Mouse (Mus musculus) lung, adult 2 months (tissue): Measurements from ENCODE around the gene Gtpbp6. TPM values are rescaled to one million over a fixed set of nuclear protein-coding genes. Genes with fewer than 3 reads are reported as not detected.
"Not testable (repeated sequence)": the region's sequence is repeated elsewhere in the genome, so short reads cannot be mapped to it uniquely, and the experiment has no call there.

ENCODE experiments used
- DNase-seq: peaks from one replicate; pipeline ENCODE4 v3.0.0; 2022
- H3K4me1 ChIP-seq: fragments of 200-500 bp; 2 replicates; pipeline ENCODE4 v1.6.1; 2011; ENCODE audit warnings: low read length; ENCODE audit not compliant: control insufficient read depth, insufficient read depth
- H3K4me3 ChIP-seq: fragments of 200-500 bp; replicated peaks from 2 replicates; pipeline ENCODE3; 2011; ENCODE audit warnings: low read depth, mild to moderate bottlenecking, control low read depth, low read length; ENCODE audit errors: extremely low read depth
- CTCF ChIP-seq: fragments of 200-500 bp; IDR thresholded peaks from 2 replicates; pipeline ENCODE4 v1.5.1; 2011; ENCODE audit warnings: mild to moderate bottlenecking, low read length, control low read depth; ENCODE audit not compliant: insufficient read depth
- POLR2A ChIP-seq: fragments of 200-500 bp; IDR thresholded peaks from 2 replicates; pipeline ENCODE4 v1.6.1; 2011; ENCODE audit warnings: low read depth, mild to moderate bottlenecking, control low read depth, low read length, borderline replicate concordance; ENCODE audit errors: extremely low read depth
- WGBS: fragments of 180-500 bp; shearing (Covaris S2); methylation state at CpG from one replicate; pipeline ENCODE4 v1.1.7; 2018; 5-methylcytosine and 5-hydroxymethylcytosine counted together
- polyA plus RNA-seq: library from polyadenylated mRNA; depleted of rRNA; stranded (reverse); fragments of >200 nt; gene quantifications from 2 replicates; pipeline ENCODE4 v1.2.3, GENCODE M21; 2012; rRNA removed

Gene Gtpbp6
- 114 and 137 TPM in 2 replicates for polyA plus RNA-seq

DNA sequence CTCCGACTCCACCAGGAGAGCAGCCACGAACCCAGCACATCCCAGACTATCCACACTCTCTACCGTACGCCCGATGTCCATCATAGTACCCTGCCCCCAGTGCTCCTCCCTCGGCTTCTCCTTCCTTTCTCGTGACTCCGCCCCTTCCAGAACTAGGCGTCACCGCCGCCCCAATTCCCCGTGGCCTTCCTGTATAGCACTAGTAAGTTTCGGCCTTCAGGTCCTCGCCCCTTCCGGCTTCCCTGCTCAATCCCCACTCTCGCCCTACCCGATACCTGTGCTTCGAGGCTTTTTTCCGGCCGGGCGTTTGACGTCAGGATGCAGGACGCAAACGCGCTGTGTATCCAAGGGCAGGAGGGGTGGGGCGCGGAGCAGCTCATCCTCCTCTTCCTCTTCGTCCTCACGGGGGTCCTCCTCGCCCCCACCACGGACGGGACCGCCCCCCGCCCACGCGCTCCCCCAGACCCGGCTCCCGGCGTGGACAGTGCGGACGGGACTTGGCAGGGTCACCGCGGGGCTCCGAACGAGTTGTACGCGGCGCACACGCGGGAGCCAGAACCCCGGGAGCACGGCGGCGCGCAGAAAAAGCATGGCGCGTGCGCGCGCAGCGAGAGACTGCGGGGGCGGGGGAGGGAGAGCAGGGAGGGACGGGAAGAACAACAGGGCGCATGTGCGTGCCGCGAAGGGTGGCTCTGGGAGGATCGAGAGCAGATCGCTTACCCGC, at the start of gene Gtpbp6:
Gene Gtpbp6 (minus strand): TSS at position 617 of the 724 bp plus-strand sequence.
- peak; percentile 89 for DNase-seq
- peaks cover 3% of the 10 kb centered on the region; the same call in 1 of the 2 replicates for H3K4me1 ChIP-seq
- H3K4me3 ChIP-seq = peak within 1 kb of the TSS; percentile 93
- under 1% methylated on average over 71 of the region's 71 CpGs for WGBS
- TF ChIP-seq CTCF (no peak), POLR2A (peak; percentile 78; the same call in 1 of the 2 replicates)

DNA sequence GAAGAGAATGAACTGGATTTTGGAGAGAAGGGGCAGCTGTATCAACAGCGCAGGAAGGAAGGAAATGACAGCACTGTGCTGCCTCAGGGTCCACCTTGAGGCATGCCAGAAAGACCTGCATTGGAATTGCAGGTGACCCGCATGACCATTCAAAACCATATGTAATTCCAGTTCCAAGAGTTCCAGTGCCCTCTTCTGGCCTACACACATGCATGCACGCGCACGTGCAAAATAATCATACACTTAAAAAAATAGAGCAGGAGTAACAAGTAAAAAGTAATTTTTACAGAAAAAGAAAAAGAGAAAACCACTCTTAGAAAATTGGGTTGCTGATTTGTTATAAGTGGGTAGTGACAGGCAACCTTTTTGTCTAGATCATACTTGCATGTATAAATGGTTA, 35.0 kb upstream of the Gtpbp6 start:
- peaks cover 3% of the 10 kb centered on the region; the same call in 1 of the 2 replicates for H3K4me1 ChIP-seq
- TF ChIP-seq POLR2A (no peak), CTCF (peak; percentile 42)
- DNase-seq = no peak
- WGBS = 84% methylated on average over 5 of the region's 5 CpGs
- no peak overlapping the region for H3K4me3 ChIP-seq

DNA sequence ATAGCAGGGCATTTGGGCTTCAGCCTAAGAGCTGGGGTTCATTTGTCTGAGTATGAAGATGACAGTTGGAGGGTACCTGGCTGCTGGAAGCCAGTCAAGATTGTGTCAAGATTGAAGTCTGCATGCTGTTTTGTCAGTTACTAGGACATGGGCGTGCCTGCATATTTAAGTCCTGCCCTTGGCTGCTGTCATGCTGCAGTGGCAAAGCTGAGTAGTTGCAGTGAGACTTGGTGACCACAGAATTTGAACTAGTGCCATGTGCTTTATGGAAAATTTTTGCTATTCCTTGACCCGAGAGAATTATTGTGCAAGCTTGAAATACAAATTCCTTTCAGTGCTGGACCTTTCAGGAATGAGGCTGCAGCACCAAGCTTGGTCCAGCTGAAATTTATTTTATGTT, 34.3 kb upstream of the Gtpbp6 start:
- WGBS = 59% methylated on average over 2 of the region's 2 CpGs
- DNase-seq = no peak
- H3K4me3 ChIP-seq = no peak overlapping the region
- H3K4me1 ChIP-seq = peaks cover 3% of the 10 kb centered on the region; the same call in 1 of the 2 replicates
- TF ChIP-seq CTCF (no peak), POLR2A (no peak)

DNA sequence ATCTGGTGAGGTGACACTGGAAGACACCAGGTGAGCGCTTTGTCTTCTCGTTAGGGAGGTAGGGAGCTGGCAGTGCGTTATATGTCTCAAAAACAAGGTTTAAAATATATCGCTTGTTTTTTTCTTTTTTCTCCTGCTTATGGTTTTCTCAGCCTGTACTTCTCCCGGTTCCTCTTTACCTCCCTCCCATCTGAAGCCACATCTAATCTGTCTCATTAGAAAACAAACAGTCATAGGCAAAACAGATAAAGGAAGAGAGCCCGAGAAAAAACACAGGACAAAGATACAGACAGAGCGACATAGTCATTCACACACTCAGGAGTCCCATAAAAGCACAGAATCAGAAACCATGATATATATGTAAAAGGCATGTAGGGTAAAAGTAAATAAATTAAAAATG, 32.4 kb upstream of the Gtpbp6 start:
- Histone ChIP-seq H3K4me1 (peaks cover 3% of the 10 kb centered on the region; the same call in 1 of the 2 replicates), H3K4me3 (no peak overlapping the region)
- WGBS = 89% methylated on average over 7 of the region's 7 CpGs
- no peak for DNase-seq
- TF ChIP-seq POLR2A (no peak), CTCF (no peak)

DNA sequence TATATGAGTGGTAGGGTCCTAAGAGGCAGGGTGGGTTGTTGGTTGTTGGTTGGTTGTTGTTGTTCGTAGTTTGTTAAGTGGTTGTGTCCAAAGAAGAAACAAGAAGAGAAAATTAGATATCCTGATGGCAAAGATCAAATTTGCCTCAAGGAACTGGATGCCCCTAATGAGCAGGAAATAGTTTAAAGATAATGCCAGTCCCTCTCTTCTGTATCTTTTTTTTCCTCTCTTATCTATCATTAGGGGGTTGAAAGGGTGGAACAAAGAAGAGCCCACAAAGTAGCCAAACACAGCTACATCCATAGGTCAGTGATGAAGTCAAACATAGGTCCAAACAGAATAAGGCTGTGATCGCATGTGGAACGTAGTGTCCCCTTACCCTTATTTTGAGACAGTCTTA, 31.3 kb upstream of the Gtpbp6 start:
- Histone ChIP-seq H3K4me3 (no peak overlapping the region), H3K4me1 (peaks cover 3% of the 10 kb centered on the region; the same call in 1 of the 2 replicates)
- TF ChIP-seq CTCF (no peak), POLR2A (no peak)
- no peak for DNase-seq
- WGBS = 90% methylated on average over 3 of the region's 3 CpGs

DNA sequence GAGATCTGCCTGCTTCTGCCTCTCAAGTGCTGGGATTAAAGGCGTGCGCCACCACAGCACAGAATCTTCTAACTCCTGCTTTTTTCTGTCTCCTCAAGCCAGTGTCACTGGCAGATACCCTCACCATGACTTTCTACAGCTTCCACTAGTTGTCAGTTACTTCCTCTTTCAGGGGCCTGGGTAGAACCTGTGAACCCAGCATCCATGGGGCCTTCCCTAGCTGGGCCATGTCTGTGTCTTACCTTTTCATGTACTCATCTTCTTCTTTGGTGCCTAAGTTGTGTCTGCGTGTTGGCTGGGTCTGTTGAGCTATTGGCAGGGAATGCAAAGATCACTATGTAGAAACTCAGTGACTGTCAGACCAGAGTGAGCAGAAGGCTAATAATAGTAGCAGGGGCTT, 29.8 kb upstream of the Gtpbp6 start:
- 97% methylated on average over 3 of the region's 3 CpGs for WGBS
- no peak overlapping the region for H3K4me3 ChIP-seq
- H3K4me1 ChIP-seq = peaks cover 2% of the 10 kb centered on the region; the same call in 1 of the 2 replicates
- no peak for DNase-seq
- no peak for TF ChIP-seq POLR2A
- no peak for TF ChIP-seq CTCF

DNA sequence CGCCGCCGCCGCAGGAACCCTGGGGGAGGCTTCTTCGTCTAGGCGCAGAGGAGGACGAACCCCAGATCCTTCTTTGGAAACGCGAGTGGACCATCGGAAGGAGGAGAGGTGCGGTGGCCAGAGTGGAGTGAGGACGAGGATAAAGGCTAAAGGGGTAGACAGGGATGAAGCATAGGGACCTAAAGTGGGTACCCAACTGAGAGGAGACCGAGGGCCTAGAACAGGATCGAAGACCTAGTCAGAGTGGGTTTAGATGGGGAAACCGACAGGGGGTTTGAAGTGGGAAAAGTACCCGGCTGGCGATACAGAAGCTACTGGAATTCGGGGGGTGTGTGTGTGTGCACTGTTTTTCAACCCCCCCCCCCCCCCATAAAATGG, 28.1 kb upstream of the Gtpbp6 start:
- Histone ChIP-seq H3K4me1 (no peaks in the 10 kb centered on the region; the same call in 1 of the 2 replicates), H3K4me3 (peak overlapping the region; percentile 85)
- no peak for DNase-seq
- TF ChIP-seq CTCF (no peak), POLR2A (no peak)
- WGBS = 2% methylated on average over 18 of the region's 18 CpGs

DNA sequence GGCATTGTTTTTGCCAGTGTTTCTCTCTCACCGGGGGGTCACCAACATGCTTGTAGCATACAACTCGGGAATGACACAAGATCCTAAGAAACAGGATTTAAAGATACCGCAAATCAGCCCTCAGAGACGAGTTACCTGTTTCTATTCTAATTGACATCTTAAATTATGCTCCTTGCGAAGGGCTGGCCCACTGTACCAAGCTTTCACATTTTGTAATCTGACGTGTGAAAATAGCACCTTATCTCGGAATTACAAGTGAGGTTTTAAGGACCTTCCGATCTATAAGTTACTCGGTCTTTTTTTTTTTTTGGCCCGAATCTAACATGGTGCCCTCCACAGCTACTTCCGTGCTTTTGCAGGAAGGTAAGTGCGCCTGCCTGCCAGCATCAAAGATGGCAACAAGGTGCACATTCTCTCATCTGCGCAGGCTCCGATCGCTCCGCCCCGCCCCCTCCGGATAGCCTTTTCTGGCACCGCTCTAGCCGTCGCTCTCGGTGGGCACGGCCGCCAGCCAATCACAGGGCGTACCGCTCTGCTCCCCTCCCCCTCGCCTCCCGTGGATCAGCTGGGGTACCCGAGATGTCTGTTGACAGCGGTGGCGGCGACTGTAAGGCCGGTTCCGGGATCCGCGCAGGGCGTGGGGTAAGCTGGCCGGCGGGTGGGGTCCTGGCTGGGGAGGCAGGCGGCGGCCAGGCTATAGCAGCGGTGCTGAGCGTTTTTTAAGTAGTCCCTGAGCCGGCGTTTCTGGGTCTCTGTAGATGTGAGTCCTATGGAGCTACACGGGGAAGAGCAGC, 27.5 kb upstream of the Gtpbp6 start, which contains the start of gene Chfr:
Gene Chfr (plus strand): TSS at position 550 of the 794 bp plus-strand sequence.
- Histone ChIP-seq H3K4me1 (no peaks in the 10 kb centered on the region; the same call in 1 of the 2 replicates), H3K4me3 (peak within 1 kb of the TSS; percentile 85)
- TF ChIP-seq CTCF (no peak), POLR2A (peak; percentile 69; the same call in 1 of the 2 replicates)
- DNase-seq = peak; percentile 99
- WGBS = 3% methylated on average over 46 of the region's 46 CpGs

DNA sequence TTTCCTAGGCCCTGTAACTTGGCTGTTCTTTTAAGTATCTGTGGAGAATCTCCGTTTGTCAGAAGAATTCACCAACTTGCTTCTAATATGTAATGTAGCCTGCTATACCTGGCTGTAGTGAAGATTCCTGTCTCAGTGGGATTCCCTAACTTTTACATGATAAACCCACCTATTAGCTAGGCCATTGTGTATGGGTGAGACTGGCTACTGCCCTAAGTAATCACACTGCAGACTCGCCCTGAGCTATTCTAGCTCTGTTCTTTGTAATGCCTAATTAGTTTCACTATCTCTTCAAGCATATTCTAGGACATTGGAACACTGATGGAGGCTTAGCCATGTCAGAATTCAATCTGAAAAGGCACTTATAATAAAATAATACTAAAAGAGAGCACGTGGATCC, 14.4 kb upstream of the Gtpbp6 start:
- WGBS = 86% methylated on average over 3 of the region's 3 CpGs
- not testable (repeated sequence) for H3K4me1 ChIP-seq, H3K4me3 ChIP-seq, DNase-seq
